Mouse (Mus musculus): ENCODE data around the gene Sox9. TPM values are rescaled to one million over a fixed set of nuclear protein-coding genes. Genes with fewer than 3 reads are reported as not detected.
A peak's percentile ranks its signal among the peaks of the same experiment; 100 is the strongest.

Sox9 gene
- polyA plus RNA-seq, 1 experiment from 2014 or later, result 77.0 TPM

DNA sequence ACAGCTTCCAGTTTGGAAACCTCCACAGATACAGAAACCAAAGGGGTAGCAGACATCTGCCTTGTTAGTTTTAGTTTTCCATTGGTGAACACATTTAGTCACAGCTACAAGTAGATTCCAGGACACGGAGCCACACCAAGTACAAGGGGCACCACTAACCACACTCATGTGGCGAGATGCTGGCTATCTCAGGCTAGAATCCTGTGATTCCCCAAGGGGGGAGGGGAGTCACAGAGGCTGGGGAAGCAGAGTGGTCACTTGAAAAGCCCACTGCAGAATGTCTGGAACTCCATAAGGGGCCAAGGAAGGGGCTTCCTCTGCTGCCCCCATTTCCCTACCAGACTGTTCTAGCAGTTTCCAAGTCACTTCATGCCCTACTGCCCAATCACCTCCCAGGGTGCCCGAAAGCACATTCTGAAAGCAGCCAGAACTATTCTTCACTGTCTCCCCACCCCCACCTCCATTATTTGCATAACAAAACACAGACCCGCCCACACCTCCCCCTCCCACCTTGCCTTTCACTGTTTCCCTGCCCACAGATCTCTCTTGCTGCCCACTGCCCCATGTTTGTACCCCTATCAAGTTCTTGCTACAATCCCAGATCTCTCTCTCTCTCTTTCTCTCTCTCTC is 19.3 kb downstream of the Sox9 start:
- Histone ChIP-seq H3K36me3 (no peaks in the 10 kb centered on the region), H3K9me3 (no peaks in the 10 kb centered on the region), H3K27ac (no peak overlapping the region), H3K4me1 (peaks cover 10% of the 10 kb centered on the region), H3K9ac (no peak overlapping the region), H3K4me3 (no peak overlapping the region), H3K4me2 (no peak overlapping the region), H3K27me3 (no peaks in the 10 kb centered on the region)
- WGBS, result 48% methylated on average over 4 of the region's 4 CpGs
- ATAC-seq (ENCODE audit: insufficient number of reproducible peaks, low FRiP score, low TSS enrichment, low read depth), result no peak

DNA sequence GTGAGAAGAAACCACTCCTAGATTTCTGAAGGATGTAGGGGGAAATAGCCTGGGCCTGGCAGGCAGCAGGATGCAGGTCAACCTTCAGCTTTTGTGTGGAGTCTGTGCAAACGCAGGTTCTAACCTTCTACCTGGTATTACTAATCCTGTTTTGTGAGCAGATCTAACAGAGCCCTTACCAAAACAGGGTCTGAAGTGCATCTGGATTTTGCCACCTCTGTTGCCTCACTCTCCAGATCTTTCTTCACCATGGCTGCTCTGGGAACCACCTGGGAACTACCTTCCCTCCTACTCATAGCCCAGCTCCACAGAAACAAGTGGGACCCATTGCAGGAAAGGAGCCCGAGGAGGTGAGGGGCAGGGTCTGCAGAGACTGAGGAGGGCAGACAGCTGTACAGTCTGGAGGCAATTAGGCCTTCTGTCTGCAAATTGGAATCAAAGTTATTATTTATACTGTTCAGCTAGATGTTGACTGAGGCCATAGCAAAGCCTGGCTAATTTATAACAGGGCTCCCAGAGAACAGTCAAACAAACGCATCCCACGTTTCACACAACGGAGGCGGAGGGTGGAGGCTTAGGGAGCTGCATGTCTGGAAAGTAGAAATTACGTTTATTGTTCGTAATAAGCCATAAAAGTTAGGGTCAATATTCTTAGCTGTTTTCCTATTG is 25.9 kb downstream of the Sox9 start:
- H3K9ac ChIP-seq, result no peak overlapping the region
- no peaks in the 10 kb centered on the region for H3K36me3 ChIP-seq
- H3K9me3 ChIP-seq, result no peaks in the 10 kb centered on the region
- ATAC-seq (ENCODE audit: insufficient number of reproducible peaks, low FRiP score, low TSS enrichment, low read depth), result no peak
- H3K27ac ChIP-seq, result no peak overlapping the region
- H3K4me1 ChIP-seq, result peaks cover 15% of the 10 kb centered on the region
- H3K4me2 ChIP-seq, result no peak overlapping the region
- WGBS, result 43% methylated on average over 8 of the region's 8 CpGs
- H3K27me3 ChIP-seq, result peaks cover 12% of the 10 kb centered on the region; the same call in 1 of the 2 replicates
- no peak overlapping the region for H3K4me3 ChIP-seq

DNA sequence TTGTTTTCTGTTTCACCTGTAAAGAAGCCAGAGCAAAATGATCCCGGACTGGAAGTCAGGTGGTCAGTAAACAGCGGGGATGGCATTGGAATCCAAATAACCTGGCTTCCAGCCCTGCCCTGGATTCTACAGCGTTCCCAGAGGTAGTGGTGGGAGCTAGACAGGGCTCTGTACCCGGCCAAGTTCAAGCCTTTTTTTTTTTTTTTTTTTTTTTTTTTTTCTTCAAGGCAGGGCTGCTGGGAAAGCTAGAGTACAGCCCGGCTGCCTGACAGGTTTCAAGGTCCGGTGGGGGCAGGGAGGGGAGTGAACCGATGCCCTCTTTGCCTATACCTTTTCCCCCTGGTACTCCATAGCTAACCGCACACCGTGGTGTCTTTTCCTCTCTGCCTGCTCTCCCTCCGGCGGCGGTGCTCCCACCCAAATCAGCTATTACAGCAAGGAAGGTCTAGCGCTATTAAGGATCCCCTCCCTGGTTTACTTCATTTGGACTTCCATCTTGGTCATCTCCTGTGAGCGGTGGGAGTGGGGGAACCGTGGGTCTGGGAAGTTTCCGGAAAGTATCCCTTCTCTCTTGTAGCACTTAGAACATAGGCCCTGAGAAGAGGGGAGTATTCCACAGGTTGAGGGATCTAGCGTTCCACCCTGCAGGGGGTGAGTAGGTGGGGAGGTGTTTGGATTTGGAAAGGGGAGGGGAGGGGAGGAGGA is 28.6 kb downstream of the Sox9 start:
- Histone ChIP-seq H3K4me1 (peaks cover 15% of the 10 kb centered on the region), H3K27me3 (peaks cover 12% of the 10 kb centered on the region; the same call in 1 of the 2 replicates), H3K27ac (no peak overlapping the region), H3K9ac (no peak overlapping the region), H3K9me3 (no peaks in the 10 kb centered on the region), H3K36me3 (no peaks in the 10 kb centered on the region), H3K4me3 (peak overlapping the region; percentile 22), H3K4me2 (peak overlapping the region; percentile 42)
- 5% methylated on average over 17 of the region's 17 CpGs for WGBS
- ATAC-seq (ENCODE audit: insufficient number of reproducible peaks, low FRiP score, low TSS enrichment, low read depth), result no peak

DNA sequence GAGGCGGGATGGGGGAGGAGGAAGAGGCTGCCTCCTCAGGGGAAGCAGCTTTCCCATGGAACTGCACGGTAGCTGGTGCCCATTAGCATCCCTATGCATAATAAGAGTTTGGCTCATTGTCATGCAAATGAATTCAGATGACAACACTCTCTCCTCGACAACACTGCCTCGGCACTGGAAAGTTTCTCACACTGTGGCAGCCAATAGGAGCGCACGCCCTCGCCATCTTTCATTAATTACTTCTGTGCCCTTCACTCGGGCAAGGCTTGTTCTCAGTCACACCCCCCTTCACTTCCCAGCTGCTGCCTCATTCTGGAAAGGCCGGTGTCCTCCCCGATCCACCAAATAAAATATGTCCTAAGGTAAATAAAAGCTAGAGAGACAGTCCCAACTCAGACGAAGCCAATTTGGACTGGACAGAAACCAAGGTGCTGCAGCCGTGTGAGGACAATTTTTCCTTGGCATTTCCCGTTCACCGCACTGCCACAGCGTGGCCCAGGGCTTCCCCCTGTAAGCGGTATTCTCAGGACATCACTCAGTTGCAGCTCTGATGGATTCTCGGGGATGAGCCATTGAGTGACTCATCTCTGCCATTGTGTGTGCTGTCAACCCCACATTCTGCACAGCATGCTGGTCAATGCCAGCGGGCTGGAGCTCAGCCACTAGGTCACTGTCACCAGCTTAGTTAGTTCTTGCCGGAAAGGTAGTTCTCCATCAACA is 29.3 kb downstream of the Sox9 start:
- H3K27ac ChIP-seq, result no peak overlapping the region
- no peak for ATAC-seq (ENCODE audit: insufficient number of reproducible peaks, low FRiP score, low TSS enrichment, low read depth)

DNA sequence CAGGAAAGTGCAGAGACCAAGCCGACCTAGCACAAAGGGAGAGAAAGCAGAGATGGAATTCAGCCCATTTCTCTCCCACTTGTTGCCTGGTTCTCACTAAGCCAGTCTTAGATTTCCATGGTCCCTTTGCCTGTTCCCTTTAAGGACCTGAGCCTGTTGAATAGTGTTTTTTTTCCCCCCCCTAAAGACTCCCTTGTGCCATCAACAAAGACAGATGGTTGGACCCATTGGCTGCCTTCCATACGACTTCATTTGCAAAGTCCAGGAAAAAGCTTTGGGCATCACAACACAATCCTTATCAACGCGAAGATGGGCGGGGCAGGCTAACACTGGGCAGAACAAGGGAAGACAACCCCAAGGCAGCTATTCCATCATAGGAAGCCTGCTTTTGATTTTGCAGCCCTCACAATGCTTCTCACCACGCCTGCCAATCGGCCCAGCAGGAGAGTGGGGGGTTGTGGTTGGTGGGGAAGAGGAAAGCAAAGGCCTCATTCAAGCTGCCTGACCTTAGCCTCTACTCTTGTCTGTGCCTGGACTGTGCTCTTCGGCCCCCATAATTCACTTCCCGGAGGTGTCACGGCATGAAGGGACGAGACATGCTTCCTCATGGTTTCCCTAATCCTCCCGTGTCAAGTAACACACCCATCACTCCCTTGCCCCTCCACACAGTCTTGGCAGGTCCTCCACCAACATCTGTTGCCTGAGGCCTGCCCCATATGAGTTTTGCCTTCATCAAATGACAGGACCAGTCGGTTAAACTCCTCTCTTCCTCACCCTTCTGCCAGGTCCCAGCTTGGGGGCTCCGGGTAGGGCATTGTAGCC is 36.0 kb downstream of the Sox9 start:
- no peak overlapping the region for H3K27ac ChIP-seq
- no peak for ATAC-seq (ENCODE audit: insufficient number of reproducible peaks, low FRiP score, low TSS enrichment, low read depth)

More for the DNA sequence above, 29.3 kb downstream of the Sox9 start:
- no peak overlapping the region for H3K9ac ChIP-seq
- H3K4me2 ChIP-seq, result peak overlapping the region; percentile 42
- H3K4me1 ChIP-seq, result peaks cover 15% of the 10 kb centered on the region
- H3K36me3 ChIP-seq, result no peaks in the 10 kb centered on the region
- 6% methylated on average over 19 of the region's 19 CpGs for WGBS
- peak overlapping the region; percentile 22 for H3K4me3 ChIP-seq
- H3K27me3 ChIP-seq, result peaks cover 12% of the 10 kb centered on the region; the same call in 1 of the 2 replicates
- no peaks in the 10 kb centered on the region for H3K9me3 ChIP-seq

DNA sequence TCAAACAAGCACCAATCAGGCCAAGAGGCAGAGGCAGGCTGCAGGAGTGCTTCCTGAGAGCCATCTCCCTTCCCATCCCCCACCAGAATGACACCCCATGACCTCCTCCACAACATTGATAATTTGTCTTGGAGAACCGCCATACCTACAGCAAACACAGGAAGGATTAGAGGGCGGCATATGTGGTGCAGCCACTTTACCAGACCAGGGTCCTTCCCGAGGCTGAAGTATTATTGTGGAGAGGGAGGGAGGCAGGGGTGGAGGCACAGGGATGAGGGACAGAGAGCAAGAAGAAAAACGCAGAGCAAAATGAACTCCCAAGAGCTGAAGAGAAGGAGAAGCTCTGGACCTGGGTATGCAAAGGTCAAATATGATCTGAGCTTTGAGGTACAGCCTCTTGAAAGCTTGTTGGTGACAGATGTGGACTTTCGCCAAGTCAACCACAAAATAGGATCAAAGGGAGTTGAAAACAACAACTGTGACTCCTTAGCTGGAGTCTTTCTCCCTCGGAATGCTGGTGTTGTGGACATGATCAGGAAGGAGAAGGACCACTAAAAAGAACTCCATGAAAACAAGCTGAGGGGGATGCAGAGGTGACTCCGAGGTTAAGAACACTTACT is 36.7 kb downstream of the Sox9 start:
- no peak for ATAC-seq (ENCODE audit: insufficient number of reproducible peaks, low FRiP score, low TSS enrichment, low read depth)
- no peaks in the 10 kb centered on the region for H3K9me3 ChIP-seq
- no peak overlapping the region for H3K4me3 ChIP-seq
- 53% methylated on average over 7 of the region's 7 CpGs for WGBS
- no peak overlapping the region for H3K9ac ChIP-seq
- no peaks in the 10 kb centered on the region for H3K36me3 ChIP-seq
- no peaks in the 10 kb centered on the region for H3K27me3 ChIP-seq
- H3K4me1 ChIP-seq, result peaks cover 7% of the 10 kb centered on the region; the same call in 1 of the 2 replicates
- no peak overlapping the region for H3K4me2 ChIP-seq
- no peak overlapping the region for H3K27ac ChIP-seq

More for the DNA sequence above, 36.0 kb downstream of the Sox9 start:
- H3K27me3 ChIP-seq, result no peaks in the 10 kb centered on the region
- no peaks in the 10 kb centered on the region for H3K36me3 ChIP-seq
- no peak overlapping the region for H3K9ac ChIP-seq
- H3K4me1 ChIP-seq, result peaks cover 7% of the 10 kb centered on the region; the same call in 1 of the 2 replicates
- H3K4me3 ChIP-seq, result no peak overlapping the region
- no peaks in the 10 kb centered on the region for H3K9me3 ChIP-seq
- WGBS, result 47% methylated on average over 14 of the region's 14 CpGs
- H3K4me2 ChIP-seq, result no peak overlapping the region

DNA sequence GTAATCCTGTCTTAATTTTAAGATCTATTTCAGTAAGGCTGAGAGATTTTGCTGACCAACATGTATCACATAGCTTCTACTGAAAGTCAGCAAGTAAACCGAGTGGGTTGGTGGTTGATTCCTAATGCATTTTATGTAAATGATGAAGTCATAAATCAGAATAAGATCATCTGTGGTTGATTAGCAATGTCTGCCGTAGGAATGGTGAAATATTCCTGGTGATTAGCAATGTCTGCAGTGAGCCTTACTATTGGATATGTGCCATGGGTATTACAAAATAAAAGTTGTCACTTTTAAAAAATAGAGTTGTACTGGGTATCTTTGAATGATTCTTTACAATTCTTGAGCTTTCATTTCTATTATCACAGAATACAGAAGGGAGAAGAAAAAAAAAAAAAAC is 39.5 kb downstream of the Sox9 start:
- ATAC-seq (ENCODE audit: insufficient number of reproducible peaks, low FRiP score, low TSS enrichment, low read depth), result no peak
- no peak overlapping the region for H3K27ac ChIP-seq
- no peak overlapping the region for H3K4me3 ChIP-seq
- H3K9ac ChIP-seq, result no peak overlapping the region
- 38% methylated on average over 2 of the region's 2 CpGs for WGBS
- H3K4me1 ChIP-seq, result peaks cover 7% of the 10 kb centered on the region; the same call in 1 of the 2 replicates
- no peaks in the 10 kb centered on the region for H3K9me3 ChIP-seq
- H3K36me3 ChIP-seq, result no peaks in the 10 kb centered on the region
- H3K27me3 ChIP-seq, result no peaks in the 10 kb centered on the region
- H3K4me2 ChIP-seq, result no peak overlapping the region

DNA sequence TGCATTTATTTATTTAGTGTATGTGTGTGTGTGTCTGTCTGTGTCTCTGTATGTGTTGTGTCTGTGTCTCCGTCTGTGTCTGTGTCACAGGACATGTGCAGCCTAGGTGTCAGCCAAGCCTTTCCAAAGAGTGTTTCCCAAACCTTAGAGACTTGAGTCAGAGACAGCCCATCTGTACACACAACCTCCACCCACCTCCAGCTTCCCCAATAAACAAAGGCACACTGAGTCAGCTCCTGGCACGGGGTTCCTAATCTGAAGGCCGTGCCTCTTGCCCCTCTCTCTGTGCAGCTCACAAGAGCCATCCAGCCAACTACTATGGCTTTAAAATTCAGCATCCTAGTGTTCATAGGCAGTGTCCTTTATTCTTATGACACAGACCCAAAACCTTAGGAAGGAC is 42.1 kb downstream of the Sox9 start:
- 67% methylated on average over 3 of the region's 3 CpGs for WGBS
- no peak overlapping the region for H3K9ac ChIP-seq
- H3K4me3 ChIP-seq, result no peak overlapping the region
- H3K4me1 ChIP-seq, result no peaks in the 10 kb centered on the region
- no peak for ATAC-seq (ENCODE audit: insufficient number of reproducible peaks, low FRiP score, low TSS enrichment, low read depth)
- H3K36me3 ChIP-seq, result no peaks in the 10 kb centered on the region
- H3K27me3 ChIP-seq, result 0 out of 2 replicates have a peak, but pooled peaks cover 2% of the 10 kb centered on the region
- H3K9me3 ChIP-seq, result no peaks in the 10 kb centered on the region
- no peak overlapping the region for H3K4me2 ChIP-seq
- H3K27ac ChIP-seq, result no peak overlapping the region

DNA sequence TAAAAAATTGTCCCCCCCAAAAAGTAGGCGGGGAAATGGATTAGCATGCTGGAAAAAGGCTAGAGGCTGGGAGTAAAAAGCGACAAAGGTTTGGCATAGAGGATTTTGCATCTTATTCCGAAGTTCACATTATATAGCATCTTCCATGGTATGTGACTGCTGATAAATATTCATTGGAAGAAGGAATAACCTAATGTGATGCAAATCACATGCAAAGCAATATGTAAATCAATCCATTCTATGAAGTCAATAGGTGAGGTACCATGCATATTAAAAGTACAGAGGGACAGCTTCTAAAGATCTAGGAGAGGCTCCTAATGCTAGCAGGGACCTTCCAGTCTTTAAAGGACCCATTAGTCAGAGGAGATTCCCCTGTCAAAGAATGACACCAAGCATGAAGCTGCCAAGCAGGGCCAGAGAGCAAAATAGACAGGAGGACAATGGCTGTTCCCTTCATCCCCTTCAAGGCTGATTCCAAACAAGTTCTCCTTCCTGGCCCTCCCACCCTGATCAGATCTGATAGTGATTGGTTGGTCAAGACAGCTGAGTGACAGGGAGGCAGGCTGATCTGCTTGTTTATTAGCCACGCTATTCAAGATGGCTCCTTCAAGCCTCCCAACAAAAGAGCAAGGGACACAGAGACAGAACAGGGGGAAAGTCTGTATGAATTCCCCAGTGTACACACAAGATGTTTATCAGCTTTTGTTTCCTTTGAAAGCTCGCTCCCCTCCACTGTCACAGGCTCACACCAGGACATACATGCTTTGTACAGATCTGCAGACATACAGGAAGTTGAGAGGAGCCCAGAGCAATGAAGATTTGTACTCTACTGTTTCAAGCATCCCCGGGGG is 44.4 kb downstream of the Sox9 start:
- no peak overlapping the region for H3K27ac ChIP-seq
- no peak for ATAC-seq (ENCODE audit: insufficient number of reproducible peaks, low FRiP score, low TSS enrichment, low read depth)
- no peaks in the 10 kb centered on the region for H3K9me3 ChIP-seq
- H3K36me3 ChIP-seq, result no peaks in the 10 kb centered on the region
- H3K4me2 ChIP-seq, result no peak overlapping the region
- H3K9ac ChIP-seq, result no peak overlapping the region
- 80% methylated on average over 6 of the region's 6 CpGs for WGBS
- no peaks in the 10 kb centered on the region for H3K4me1 ChIP-seq
- H3K4me3 ChIP-seq, result no peak overlapping the region
- 0 out of 2 replicates have a peak, but pooled peaks cover 2% of the 10 kb centered on the region for H3K27me3 ChIP-seq

DNA sequence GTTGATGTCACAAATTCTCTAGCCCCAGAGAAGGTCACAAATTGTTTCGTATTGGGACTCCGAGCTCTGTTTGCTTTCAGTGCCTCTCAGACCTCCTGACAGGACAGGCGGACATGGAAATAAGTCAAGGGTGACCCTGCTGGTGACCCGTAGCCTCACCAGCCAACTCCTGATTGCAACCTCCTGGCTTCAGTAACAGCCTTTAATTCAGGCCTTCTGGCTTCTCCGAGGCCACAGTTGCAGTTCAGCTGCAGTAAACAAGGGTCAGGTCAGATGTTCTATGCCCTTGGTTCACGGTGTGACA is 45.0 kb downstream of the Sox9 start:
- 35% methylated on average over 6 of the region's 6 CpGs for WGBS
- no peak overlapping the region for H3K9ac ChIP-seq
- 0 out of 2 replicates have a peak, but pooled peaks cover 2% of the 10 kb centered on the region for H3K27me3 ChIP-seq
- H3K4me2 ChIP-seq, result no peak overlapping the region
- H3K27ac ChIP-seq, result no peak overlapping the region
- no peaks in the 10 kb centered on the region for H3K4me1 ChIP-seq
- H3K36me3 ChIP-seq, result no peaks in the 10 kb centered on the region
- ATAC-seq (ENCODE audit: insufficient number of reproducible peaks, low FRiP score, low TSS enrichment, low read depth), result no peak
- no peak overlapping the region for H3K4me3 ChIP-seq
- H3K9me3 ChIP-seq, result no peaks in the 10 kb centered on the region

Measured in limb, embryonic 15.5 days (tissue).